Mouse (Mus musculus) frontal cortex, adult (tissue): Measurements from ENCODE around the gene Usp53.

Source experiments
- ATAC-seq: cut with Nextera tagmentation; 2 replicates; pipeline ENCODE4 v1.9.2; 2017; ENCODE audit warnings: mild to moderate bottlenecking, moderate library complexity, mixed read lengths; ENCODE audit not compliant: low TSS enrichment

Gene Usp53

DNA sequence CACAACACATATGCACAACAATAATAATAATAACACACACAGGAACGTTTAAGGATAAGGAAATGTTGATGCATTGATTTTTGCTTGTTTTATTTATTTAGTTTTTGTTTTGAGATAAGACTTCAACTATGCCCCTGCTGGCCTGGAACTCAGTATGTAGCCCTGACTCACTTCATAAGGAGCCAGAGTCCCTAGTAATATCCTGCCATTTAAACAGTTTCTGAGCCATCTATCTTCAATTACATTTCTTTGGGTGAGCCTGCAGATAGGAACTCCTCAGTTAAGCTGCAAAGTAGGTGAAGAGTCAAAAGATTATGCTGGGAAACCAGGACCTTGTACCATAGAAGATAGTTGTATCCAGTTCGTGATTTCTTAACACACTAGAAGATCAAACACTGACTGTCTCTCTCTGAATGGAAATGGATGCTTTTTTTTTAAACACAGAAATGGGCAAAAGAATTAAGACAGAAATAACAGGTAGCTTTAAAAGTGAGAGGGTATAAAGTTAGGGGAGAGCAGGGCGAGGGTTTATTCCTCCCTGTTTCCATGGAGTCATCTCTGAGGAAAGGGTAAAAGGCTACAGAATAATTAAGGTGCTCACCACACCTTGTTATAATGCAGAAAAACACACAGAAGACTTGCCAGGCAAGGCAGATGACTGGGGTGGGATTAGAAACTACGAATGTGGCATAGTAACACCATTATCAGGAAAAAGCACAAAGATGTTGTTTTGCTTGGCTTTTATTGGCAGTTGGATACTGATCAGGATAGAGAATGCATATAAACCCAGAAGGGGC lies 96.6 kb downstream of the Usp53 start:
- no peak for ATAC-seq
